Mouse (Mus musculus) fat pad, adult 2 months (tissue): ENCODE data around the gene 1700024B05Rik.
"Not testable (repeated sequence)": the region's sequence is repeated elsewhere in the genome, so short reads cannot be mapped to it uniquely, and the experiment has no call there.

Source experiments
- DNase-seq: peaks from one replicate; pipeline ENCODE4 v3.0.0-alpha.2; 2011; ENCODE audit warnings: low read depth, low spot score; ENCODE audit errors: extremely low read depth

1700024B05Rik gene

DNA sequence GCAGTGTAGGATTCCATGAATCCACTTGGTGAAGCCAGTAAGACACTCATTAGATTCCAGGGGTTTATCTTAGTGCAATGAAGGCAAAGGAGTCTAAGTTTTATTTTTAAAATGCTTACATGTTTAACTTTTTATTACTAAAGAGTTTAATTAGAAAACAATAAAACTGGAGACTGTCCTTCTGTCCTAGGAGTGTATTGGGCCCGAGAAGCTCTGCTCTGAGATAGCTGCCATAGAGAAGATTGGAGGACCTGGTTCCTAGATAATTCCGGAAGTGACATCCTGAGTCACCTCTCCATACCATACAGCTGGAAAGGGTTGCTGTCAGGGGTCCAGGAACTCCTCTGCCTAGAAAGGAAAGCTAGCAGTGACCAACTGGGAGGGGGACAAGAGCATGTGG is at the start of gene 1700024B05Rik:
TSS of gene 1700024B05Rik (plus strand) at position 301 of the 400 bp plus-strand sequence.
- DNase-seq, result not testable (repeated sequence)

DNA sequence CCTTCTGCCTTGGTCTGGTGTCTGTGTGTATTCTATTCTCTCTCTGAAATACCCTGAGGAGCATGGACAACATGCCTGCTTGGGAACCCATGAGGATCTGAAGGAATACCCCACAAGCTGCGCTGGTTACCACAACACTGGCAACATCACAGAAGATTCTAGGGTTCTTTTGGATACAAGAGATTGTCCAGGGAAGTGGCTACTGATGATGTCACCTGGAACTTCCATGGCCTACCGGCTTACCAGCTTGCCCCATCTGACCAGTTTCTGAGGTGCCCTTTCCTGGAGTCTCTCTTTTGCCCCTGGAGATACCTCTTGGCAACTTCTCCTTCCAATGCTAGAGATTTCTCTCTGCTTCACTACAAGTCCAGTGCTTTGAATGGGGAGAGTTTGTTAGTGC is 36.6 kb upstream of the 1700024B05Rik start, which contains the start of gene Gm7980:
TSS of gene Gm7980 (minus strand) at position 101 of the 400 bp plus-strand sequence.
- DNase-seq, result not testable (repeated sequence)

GRCm38 (mm10) chr14:41924649-41925048 is 19.1 kb upstream of the 1700024B05Rik start, which contains the start of gene 1700049E17Rik1:
1700049E17Rik1 (plus strand) TSS chr14:41924949.
- not testable (repeated sequence) for DNase-seq

- not testable (repeated sequence) for DNase-seq
Observed at GRCm38 (mm10) chr14:41964095-41964494, 20.3 kb downstream of the 1700024B05Rik start.

DNA sequence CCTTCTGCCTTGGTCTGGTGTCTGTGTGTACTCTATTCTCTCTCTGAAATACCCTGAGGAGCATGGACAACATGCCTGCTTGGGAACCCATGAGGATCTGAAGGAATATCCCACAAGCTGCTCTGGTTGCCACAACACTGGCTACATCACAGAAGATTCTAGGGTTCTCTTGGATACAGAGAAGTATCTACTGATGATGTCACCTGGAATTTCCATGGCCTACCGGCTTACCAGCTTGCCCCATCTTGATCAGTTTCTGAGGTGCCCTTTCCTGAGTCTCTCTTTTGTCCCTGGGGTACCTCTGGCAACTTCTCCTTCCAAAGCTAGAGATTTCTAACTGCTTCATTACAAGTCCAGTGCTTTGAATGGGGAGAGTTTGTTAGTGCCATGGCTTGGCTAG is 24.0 kb downstream of the 1700024B05Rik start, which contains the start of gene Gm6401:
TSS of gene Gm6401 (minus strand) at position 101 of the 400 bp plus-strand sequence.
- not testable (repeated sequence) for DNase-seq

- not testable (repeated sequence) for DNase-seq
Observed at GRCm38 (mm10) chr14:41968596-41968995, 24.8 kb downstream of the 1700024B05Rik start.

GRCm38 (mm10) chr14:41983225-41983624 is 39.4 kb downstream of the 1700024B05Rik start, which contains the start of gene Gm3543:
Gm3543 (minus strand) TSS chr14:41983325.
- DNase-seq, result not testable (repeated sequence)
